Mouse (Mus musculus) inflammation-experienced regulatory T-cells, adult 6 months (primary cell): Measurements from ENCODE around the gene Zbtb43. TPM values are rescaled to one million over a fixed set of nuclear protein-coding genes. Genes with fewer than 3 reads are reported as not detected.

ENCODE experiments used
- ATAC-seq: one replicate; pipeline ENCODE4 v1.8.0; 2017
- polyA plus RNA-seq, 3 experiments: library from polyadenylated mRNA; unstranded; fragments of 100-300 nt; shearing (Covaris generic); gene quantifications; one replicate each; pipeline ENCODE4 v1.2.1; 2017

Gene Zbtb43
- 10 to 100 TPM; 14.6 to 23.4 (median 15.2) TPM for polyA plus RNA-seq

GRCm38 (mm10) chr2:33468466-33469097 lies at the start of gene Zbtb43:
Zbtb43 (minus strand) TSS chr2:33468559.
- peak; percentile 97 for ATAC-seq

- ATAC-seq: no peak
Observed at GRCm38 (mm10) chr2:33515856-33516255, 47.5 kb upstream of the Zbtb43 start.

- ATAC-seq: no peak
Observed at GRCm38 (mm10) chr2:33515431-33515830, 47.1 kb upstream of the Zbtb43 start.

DNA sequence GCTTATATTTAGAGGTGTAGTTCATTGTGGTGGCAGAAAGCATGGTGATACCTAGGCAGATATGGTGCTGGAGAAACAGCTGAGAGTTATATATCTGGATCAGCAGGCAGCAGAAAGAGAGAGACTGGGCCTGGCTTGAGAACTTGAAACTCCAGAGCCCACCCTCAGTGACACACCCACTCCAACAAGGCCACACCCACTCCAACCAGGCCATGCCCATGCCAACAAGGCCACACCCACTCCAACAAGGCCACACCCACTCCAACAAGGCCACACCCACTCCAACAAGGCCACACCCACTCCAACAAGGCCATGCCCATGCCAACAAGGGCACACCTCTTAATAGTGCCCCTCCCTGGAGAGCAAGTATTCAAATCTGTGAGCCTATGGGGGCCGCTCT lies 42.4 kb upstream of the Zbtb43 start:
- ATAC-seq: no peak

- ATAC-seq: no peak
Observed at GRCm38 (mm10) chr2:33502602-33503001, 34.2 kb upstream of the Zbtb43 start.

- no peak for ATAC-seq
Observed at GRCm38 (mm10) chr2:33498280-33498679, 29.9 kb upstream of the Zbtb43 start.

GRCm38 (mm10) chr2:33495654-33496053 lies 27.3 kb upstream of the Zbtb43 start:
- no peak for ATAC-seq

- ATAC-seq: no peak
Observed at GRCm38 (mm10) chr2:33492041-33492440, 23.7 kb upstream of the Zbtb43 start.

DNA sequence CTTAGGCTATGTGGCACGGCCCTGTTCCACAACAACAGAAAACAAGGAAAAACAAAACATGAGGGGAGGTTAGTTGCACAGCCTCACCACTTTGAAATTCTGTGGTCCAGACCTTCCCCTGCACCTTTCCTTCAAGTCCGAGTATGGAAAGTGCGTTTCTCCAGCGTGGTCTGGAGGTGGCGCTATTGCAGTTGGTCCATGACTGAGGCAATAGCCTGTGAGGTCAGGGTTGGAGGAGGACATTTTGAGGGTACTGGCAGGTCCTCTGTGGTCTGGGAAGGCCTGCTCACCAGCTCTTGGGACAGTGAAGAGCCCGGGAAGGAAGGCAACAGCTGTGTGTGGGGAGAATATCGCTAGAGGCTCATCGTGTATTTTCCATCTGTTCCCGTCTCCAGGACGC lies 21.2 kb upstream of the Zbtb43 start:
- ATAC-seq: no peak

GRCm38 (mm10) chr2:33487332-33487731 lies 19.0 kb upstream of the Zbtb43 start:
- no peak for ATAC-seq

- peak; percentile 43 for ATAC-seq
Observed at GRCm38 (mm10) chr2:33486866-33487265, 18.5 kb upstream of the Zbtb43 start.

GRCm38 (mm10) chr2:33477961-33478755 lies 9.8 kb upstream of the Zbtb43 start:
- no peak for ATAC-seq

DNA sequence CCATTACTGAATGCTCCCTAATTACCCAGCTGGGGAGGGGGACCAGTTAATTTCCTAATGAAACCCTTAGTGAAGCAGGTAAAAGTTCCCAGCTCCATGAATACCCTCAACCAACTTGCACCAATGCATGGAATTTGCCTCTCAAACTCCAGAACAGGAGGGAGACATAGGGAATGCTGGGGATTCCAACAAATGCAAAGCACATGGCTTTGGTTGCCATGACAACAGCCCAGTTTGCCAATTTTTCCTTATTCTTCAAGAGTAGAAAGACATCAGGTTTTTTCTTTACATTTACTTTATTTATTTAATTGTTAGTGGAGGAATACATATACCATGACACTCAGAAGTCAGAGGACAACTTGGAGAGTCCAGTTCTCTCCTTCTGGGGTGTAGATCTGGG lies 7.6 kb upstream of the Zbtb43 start:
- ATAC-seq: no peak

DNA sequence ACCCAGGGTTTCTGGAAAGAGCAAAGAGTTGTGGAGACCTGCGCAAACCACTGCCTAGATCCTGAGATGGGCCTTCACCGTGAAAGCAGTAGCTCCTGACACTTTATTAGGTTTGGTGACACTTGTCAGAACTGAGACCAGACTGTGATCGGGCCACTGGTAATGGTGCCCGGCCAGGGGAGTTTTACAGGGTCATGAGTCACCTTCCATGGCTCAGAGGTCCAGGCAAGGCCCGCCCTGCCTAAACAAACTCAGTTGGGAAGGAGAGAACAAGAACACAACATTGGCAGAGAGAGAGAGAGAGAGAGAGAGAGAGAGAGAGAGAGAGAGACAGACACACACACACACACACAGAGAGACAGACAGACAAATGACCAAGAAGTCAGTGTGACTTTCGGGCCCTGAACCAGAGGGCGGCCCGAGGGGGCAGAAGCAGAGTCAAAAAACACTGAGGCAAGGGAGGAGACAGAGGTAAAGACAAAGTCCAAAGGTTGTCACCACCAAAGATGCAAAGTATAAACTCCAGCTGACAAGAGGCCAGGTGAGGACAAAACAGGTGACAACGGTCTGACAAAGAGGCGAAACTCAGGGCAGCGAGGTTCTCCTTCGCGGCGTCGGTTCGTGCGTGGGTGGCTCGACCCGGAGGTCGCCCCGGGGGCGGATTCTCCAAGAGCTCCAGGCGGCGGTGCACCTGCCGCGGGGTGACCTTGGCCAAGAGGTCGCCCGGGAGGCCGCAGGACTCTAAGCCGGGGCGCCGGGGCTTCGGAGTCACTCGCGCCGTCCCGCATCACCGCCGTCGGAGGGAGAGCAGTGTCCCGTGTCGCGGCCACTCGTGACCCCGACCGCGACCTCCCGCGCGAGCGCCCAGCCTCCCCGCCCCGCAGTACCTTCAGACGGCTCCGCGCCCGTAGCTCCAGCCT lies 553 bp downstream of the Zbtb43 start:
- peak; percentile 20 for ATAC-seq

DNA sequence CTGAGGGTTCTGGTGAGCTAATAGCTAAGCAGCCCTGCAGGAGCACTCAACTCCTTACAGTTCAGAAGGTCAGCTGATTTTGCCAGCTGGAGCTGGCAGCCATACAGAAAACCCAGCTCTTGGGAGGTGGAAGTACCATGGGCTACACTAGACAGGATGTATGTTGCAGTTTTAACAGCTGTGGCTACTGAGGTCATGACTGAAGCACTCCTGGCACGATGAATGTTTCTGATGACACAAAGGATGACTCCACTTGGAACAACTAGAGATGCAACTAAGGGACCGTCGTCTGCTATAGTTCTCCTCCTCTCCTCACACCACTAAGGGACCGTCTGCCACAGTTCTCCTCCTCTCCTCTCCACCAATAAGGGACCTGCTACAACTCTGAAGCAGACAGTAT lies 2.4 kb downstream of the Zbtb43 start:
- ATAC-seq: no peak

DNA sequence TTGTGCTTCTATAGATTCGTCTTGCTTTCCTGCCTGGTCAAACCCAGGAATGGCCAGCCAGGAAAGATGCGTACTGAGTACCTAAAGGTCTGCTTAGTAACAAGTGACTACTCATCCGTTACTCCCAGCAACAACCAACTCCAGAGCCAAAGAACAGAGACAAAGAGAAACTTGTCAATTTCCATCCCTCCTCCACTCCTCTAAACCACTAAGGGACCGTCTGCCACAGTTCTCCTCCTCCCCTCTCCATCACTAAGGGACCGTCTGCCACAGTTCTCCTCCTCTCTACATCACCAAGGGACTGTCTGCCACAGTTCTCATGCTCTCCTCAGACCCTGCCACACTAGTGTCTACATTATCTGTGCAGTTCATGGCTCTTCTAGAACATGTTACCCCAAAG lies 3.1 kb downstream of the Zbtb43 start:
- no peak for ATAC-seq

GRCm38 (mm10) chr2:33462066-33462465 lies 6.3 kb downstream of the Zbtb43 start:
- no peak for ATAC-seq

DNA sequence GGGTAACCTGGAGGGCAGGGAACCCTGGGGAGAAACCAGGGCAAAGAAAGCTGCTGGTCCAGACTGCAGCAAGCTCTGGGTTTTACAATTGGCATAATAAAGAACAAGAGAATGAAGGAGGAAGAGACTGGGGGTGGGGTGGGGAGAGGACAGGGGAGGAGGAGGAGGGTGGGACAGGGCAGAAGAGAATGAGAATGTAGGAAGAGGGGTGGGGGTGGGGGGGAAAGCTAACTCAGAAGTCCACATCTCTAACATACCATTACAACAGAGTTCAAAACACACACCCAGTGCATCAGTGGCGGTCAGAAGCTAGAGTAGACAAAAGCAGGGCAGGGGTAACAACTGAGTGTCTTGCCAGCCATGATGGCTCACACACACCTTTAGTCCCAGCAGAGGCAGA lies 7.3 kb downstream of the Zbtb43 start:
- no peak for ATAC-seq

DNA sequence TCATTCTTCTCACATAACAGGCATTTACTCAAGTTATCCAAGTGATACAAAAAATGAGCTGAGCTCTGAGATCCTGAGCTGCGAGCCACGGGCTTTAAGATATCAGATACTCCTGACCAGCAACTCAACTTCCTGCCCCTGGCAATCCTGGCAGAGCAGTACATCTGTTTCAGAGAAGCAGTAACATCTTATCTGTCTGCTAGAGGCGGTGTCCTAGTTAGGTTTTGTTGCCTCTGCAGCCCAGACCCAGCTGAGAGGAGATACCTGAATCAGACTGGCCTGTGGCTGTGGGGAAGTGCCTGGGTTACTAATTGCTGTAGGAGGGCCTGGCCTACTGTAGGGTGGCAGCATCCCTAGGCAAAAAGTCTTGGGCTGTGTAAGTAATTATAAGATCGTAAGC lies 8.7 kb downstream of the Zbtb43 start:
- ATAC-seq: no peak

DNA sequence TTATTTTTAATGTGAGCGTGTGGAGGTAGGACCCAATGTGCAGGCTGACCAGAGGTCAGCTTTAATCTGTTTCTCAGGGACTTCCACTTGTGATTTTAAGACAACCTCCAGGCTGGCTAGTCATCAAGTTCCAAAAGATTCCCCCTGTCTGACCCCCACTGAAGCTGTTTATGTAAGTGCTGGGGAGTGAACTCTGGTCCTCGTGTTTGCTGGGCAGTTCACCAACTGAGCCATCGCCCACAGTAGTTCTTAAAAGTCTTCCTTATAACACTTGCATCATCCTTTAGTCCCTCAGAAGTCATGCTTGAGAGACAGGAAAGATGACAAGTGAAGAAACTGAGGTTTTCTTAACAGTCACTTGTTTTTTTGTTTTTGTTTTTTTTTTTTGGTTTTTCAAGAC lies 11.7 kb downstream of the Zbtb43 start:
- no peak for ATAC-seq

- ATAC-seq: no peak
Observed at GRCm38 (mm10) chr2:33456242-33456641, 12.1 kb downstream of the Zbtb43 start.

- ATAC-seq: no peak
Observed at GRCm38 (mm10) chr2:33455350-33455749, 13.0 kb downstream of the Zbtb43 start.

DNA sequence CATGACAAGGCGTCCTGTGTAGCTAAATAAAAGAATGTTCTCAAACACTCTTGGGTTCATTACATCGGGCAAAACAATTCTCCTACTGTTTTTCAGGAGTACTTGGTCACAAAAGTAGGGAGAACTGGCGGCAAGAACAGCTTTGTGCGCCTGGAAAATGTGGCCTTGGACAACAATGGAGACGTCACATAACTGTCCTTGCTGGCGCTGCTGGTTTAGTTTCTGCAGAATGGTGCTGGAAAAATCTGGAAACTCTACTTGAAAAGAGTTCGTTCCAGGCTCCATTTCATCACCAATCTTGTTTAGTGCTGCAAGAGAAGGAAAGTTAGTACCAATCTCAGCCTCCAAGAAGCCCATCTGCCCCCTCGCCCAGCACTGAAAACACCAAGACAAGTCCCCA lies 13.5 kb downstream of the Zbtb43 start:
- no peak for ATAC-seq
